Mouse (Mus musculus) skeletal muscle tissue, adult 2 months (tissue): Measurements from ENCODE around the gene Krt35.

Experiments used
- DNase-seq: peaks from one replicate; pipeline ENCODE4 v3.0.0-alpha.2; 2012; ENCODE audit warnings: low read depth, low spot score

Krt35 gene

GRCm38 (mm10) chr11:100066236-100067010, 29.6 kb downstream of the Krt35 start:
- no peak for DNase-seq

- no peak for DNase-seq
Measured at GRCm38 (mm10) chr11:100058875-100059274, 37.2 kb downstream of the Krt35 start.

GRCm38 (mm10) chr11:100055686-100056655, 40.1 kb downstream of the Krt35 start:
- DNase-seq: no peak

- DNase-seq: no peak
Measured at GRCm38 (mm10) chr11:100050451-100050850, 45.6 kb downstream of the Krt35 start, which contains the start of gene Krt31. Krt31 (minus strand) TSS chr11:100050551.

- no peak for DNase-seq
Measured at GRCm38 (mm10) chr11:100047193-100047592, 48.8 kb downstream of the Krt35 start.

GRCm38 (mm10) chr11:100046303-100046866, 49.7 kb downstream of the Krt35 start:
- no peak for DNase-seq
